Mouse (Mus musculus): ENCODE data around the gene Hist2h2be.
"Not testable (repeated sequence)": the region's sequence is repeated elsewhere in the genome, so short reads cannot be mapped to it uniquely, and the experiment has no call there.

Hist2h2be gene

GRCm38 (mm10) chr3:96261623-96262022, 40.7 kb downstream of the Hist2h2be start:
- in situ Hi-C loops (cut with MboI; ENCODE audit: low sequenced_read_pairs) = no loop called here

- in situ Hi-C loops (cut with MboI; ENCODE audit: low sequenced_read_pairs) = no loop called here
Measured at GRCm38 (mm10) chr3:96262216-96262875, 41.4 kb downstream of the Hist2h2be start.

DNA sequence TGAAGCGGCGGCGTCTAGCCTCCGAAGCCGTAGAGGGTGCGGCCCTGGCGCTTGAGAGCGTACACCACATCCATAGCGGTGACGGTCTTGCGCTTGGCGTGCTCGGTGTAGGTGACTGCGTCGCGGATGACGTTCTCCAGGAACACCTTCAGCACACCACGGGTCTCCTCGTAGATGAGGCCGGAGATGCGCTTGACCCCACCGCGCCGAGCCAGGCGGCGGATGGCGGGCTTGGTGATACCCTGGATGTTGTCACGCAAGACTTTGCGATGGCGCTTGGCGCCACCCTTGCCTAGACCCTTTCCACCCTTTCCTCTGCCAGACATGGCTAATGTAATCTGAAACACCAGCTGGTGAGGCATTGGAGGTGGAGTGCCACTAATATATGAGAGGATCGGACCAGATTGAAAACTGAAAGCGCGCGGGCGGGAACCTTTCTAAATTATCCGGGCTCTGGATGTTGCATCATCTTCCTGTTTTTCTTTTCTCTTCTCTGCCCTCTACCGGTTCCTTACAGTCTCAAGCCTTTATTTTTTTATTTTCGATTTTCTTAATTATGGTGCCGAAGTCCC, 42.1 kb downstream of the Hist2h2be start, which contains the start of gene Hist2h4:
Hist2h4 (minus strand) TSS at position 333 of the 572 bp plus-strand sequence.
- in situ Hi-C loops (cut with MboI; ENCODE audit: low sequenced_read_pairs) = no loop called here

DNA sequence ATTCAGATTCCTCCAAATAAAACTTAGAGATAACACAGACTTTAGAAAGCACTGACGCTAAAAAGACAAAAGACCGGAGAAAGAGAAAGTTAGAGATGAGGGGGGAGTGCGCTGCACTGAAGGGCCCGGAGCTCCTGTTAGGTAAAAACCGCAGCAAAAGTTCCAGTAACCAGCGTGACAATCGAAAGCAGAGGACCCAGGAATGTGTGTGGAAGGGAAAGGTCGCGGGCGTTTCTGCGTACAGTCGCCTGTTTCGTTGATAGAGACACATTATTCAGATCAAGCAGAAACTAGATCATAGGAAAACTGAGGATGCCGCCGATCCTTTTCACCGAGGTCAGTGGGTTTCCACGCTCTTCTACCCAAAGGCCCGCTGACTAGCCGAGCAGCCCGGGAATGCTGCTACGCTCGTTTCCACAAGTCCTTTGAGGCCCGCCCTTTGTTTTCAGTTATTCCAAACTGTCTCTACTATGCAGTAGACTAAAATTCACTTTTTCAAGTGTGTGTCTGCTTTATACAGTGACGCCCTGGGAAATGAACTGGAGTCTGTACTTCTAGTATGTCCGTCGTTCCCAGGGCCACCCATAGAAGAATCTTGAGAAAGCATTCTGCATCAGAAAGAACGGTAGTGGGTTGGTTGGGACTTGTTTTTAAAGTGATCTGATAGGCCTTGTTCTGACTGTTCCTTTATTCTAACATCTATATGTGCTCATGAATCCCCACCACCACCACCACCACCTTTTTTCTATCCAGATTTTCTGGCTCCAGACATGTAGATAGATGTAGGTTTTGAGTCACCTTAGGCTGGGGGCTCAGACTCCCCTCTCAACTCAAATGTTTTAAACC, 42.9 kb downstream of the Hist2h2be start:
- in situ Hi-C loops (cut with MboI; ENCODE audit: low sequenced_read_pairs) = no loop called here

GRCm38 (mm10) chr3:96264404-96264949, 43.6 kb downstream of the Hist2h2be start:
- in situ Hi-C loops (cut with MboI; ENCODE audit: low sequenced_read_pairs) = no loop called here

DNA sequence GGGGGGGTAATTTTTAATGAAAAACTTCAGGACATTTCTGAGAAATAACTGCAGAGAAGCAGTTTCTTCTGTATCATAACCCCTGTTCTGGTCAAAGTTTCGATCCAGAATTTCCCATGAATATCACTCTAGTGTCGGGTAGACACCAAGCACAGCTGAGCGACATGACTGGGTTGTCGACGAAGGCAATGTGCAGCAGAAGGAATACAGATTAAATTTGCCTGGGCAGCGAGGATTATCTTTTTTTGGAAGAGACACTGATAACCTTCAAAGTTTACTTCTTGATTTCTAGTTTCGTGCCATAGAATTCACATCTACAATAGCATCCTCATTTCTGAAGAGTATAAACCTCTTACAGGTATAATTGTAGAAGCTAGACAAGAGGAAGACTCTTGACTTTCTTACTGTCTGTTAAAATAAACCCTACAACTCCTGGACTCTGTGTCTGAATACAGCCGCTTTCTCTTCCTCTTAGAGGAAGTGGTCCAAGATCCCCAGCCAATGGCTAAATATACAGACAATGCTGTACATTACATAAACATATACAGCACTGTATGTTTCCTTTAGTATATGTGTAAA, 45.3 kb downstream of the Hist2h2be start:
- in situ Hi-C loops (cut with MboI; ENCODE audit: low sequenced_read_pairs) = no loop called here

- in situ Hi-C loops (cut with MboI; ENCODE audit: low sequenced_read_pairs) = no loop called here
Measured at GRCm38 (mm10) chr3:96267541-96267940, 46.6 kb downstream of the Hist2h2be start.

DNA sequence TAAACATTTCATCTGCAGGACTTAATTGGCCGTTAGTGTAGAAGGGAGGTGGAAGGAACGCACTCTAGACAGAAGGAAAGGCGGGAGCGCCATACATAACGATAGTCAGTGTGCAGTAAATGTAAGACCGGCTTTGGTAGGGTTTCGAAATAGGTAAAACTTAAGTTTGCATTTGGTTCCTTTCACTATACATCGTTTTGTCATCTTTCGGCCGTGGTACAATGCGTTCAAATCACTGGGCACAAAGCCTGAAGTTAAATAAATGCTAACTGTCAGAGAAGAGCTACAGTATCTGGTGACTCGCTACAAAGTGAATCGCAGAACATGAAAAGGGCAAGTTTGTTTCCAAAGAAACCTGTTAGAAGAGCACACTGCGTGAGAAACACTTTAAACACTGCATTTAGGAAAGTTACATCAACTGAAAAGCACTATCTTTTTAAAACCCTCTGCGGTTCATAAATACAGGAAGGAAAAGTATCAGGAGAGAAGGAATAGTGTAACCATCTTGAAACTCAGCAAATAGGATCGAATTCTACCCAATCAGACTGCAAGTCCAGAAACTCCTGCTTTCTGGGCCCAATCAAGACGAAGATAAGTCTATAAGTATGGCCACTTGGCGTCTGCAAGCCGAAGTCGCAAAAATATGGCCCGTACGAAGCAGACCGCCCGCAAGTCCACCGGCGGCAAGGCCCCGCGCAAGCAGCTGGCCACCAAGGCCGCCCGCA, 47.3 kb downstream of the Hist2h2be start, which contains the start of gene Hist2h3b:
Hist2h3b (plus strand) TSS at position 604 of the 725 bp plus-strand sequence.
- in situ Hi-C loops (cut with MboI; ENCODE audit: low sequenced_read_pairs) = no loop called here

GRCm38 (mm10) chr3:96268776-96269378, 48.0 kb downstream of the Hist2h2be start:
- in situ Hi-C loops (cut with MboI; ENCODE audit: low sequenced_read_pairs) = not testable (repeated sequence)

DNA sequence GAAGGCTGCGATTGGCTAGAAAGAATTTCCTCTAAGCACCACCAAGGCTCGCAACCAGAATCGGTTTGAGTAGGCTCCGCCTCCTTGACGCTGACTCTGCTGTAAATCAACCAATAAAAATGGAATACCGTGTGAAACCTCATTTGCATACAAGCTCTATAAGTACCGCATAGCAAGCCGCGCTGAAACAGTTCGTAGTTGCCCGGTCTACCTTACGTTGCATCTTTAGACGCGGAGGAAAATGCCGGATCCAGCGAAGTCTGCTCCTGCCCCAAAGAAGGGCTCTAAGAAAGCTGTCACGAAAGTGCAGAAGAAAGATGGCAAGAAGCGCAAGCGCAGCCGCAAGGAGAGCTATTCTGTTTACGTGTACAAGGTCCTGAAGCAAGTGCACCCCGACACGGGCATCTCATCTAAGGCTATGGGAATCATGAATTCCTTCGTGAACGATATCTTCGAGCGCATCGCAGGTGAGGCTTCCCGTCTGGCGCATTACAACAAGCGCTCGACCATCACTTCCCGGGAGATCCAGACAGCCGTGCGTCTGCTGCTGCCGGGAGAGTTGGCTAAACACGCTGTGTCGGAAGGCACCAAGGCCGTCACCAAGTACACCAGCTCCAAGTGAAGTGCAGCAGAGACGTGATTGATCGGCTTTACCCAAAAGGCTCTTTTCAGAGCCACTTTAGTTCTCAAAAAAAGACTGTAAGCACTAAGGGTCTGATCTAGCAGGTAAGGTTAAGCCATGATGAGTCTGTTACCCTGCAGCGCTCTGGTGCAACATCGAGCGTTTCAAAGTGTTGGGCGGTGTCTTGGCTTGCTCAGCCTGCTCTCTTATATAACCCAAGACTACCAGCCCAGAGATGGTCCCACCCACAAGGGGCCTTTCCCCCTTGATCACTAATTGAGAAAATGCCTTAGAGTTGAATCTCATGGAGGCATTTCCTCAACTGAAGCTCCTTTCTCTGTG, 48.9 kb downstream of the Hist2h2be start, which contains the start of gene Hist2h2bb:
Hist2h2bb (plus strand) TSS at position 242 of the 964 bp plus-strand sequence.
- in situ Hi-C loops (cut with MboI; ENCODE audit: low sequenced_read_pairs) = no loop called here
